In the genomic region with DNA sequence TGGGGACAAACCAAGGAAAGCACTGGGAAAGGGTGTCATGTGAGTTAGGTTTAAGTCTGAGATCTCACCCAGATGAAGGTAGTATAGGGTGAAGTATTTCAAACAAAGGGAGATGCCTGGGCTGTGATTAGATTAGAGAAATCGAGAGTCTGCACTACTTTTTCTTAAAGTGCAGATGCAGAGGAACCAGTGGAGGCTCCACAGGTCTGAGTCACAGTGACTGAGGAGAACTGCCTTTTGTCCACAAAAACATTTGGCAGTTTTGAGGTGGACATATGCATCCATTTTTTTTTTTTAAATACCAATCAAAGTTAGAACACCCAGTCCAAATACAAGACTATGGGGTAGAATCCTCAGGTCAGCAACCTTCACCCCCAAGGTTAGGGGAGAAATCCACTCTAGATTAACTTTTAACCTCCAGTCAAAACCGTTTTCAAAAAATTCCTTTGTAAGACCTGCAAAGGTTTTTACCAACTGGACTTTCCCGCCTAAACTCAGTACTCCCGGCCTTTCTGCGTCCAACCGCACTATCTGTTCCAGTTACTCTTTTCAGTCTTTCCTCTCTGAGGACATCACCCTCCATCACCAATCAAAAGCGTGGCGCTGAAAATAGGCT, we compare ENCODE assay signal across 8 mouse cellular contexts. TPM values are rescaled to one million over a fixed set of nuclear protein-coding genes. Genes with fewer than 3 reads are reported as not detected.
A peak's percentile ranks its signal among the peaks of the same experiment; 100 is the strongest.
DNase-seq lines count a peak whose midpoint lies in the region; ATAC-seq lines count a peak whose summit lies in the region.

No protein-coding gene starts in this region.

- H3K4me1 ChIP-seq in hindbrain, embryonic 13.5 days (replicated peaks), result peaks cover 33% of the 10 kb centered on the region
- peaks cover 28% of the 10 kb centered on the region for H3K4me1 ChIP-seq in midbrain, embryonic 12.5 days

- H3K36me3 ChIP-seq in hindbrain, embryonic 13.5 days, result 0 out of 2 replicates have a peak, but pooled peaks cover 5% of the 10 kb centered on the region
- peaks cover 4% of the 10 kb centered on the region; the same call in 1 of the 2 replicates for H3K36me3 ChIP-seq in midbrain, embryonic 12.5 days

- H3K4me3 ChIP-seq in hindbrain, embryonic 13.5 days, result peak overlapping the region; percentile 85
- H3K4me3 ChIP-seq in midbrain, embryonic 12.5 days, result peak overlapping the region; percentile 69

- no peaks in the 10 kb centered on the region for H3K27me3 ChIP-seq in hindbrain, embryonic 13.5 days
- H3K27me3 ChIP-seq in midbrain, embryonic 12.5 days, result no peaks in the 10 kb centered on the region

- peak; percentile 42 for DNase-seq in kidney, adult 18-20 months
- DNase-seq in kidney, postnatal 10 days, result no peak
- DNase-seq in Muller cell, postnatal 12 days (ENCODE audit: inconsistent ontology term), result peak; percentile 54
- no peak for DNase-seq in urinary bladder, postnatal 10 days (ENCODE audit: low spot score)
- DNase-seq in ovary, postnatal 36 days (ENCODE audit: low spot score), result no peak
- DNase-seq in frontal cortex, postnatal 10 days (ENCODE audit: low spot score in 2 of 2), result no peak

- peak overlapping the region; percentile 69 for H3K4me2 ChIP-seq in hindbrain, embryonic 13.5 days
- H3K4me2 ChIP-seq in midbrain, embryonic 12.5 days (replicated peaks), result peak overlapping the region; percentile 76

- peak overlapping the region; percentile 99 for H3K9ac ChIP-seq in hindbrain, embryonic 13.5 days
- peak overlapping the region; percentile 96 for H3K9ac ChIP-seq in midbrain, embryonic 12.5 days (replicated peaks)

- WGBS in hindbrain, embryonic 13.5 days, result 10% methylated on average over 8 of the region's 8 CpGs
- WGBS in midbrain, embryonic 12.5 days, result 10% methylated on average over 8 of the region's 8 CpGs

- H3K9me3 ChIP-seq in hindbrain, embryonic 13.5 days, result no peaks in the 10 kb centered on the region
- H3K9me3 ChIP-seq in midbrain, embryonic 12.5 days, result no peaks in the 10 kb centered on the region

- peak overlapping the region; percentile 100 for H3K27ac ChIP-seq in hindbrain, embryonic 13.5 days
- H3K27ac ChIP-seq in midbrain, embryonic 12.5 days (replicated peaks), result peak overlapping the region; percentile 100

- ATAC-seq in hindbrain, embryonic 13.5 days (ENCODE audit: low FRiP score), result no peak
- ATAC-seq in midbrain, embryonic 12.5 days (ENCODE audit: low FRiP score, low read depth), result no peak

RNA-seq across cellular contexts. Expression of a gene that starts 1.7 kb away (rescaled TPM):
- polyA plus RNA-seq in hindbrain, embryonic 13.5 days (2015; fragmentation: Nextera tagmentation; extraction: Ambion mirVana), result 13.2 and 13.8 TPM in 2 replicates
- 15.4 and 17.2 TPM in 2 replicates for polyA plus RNA-seq in midbrain, embryonic 12.5 days (2016; fragmentation: Nextera tagmentation; extraction: Ambion mirVana)

RNA-seq across cellular contexts. Expression of a gene that starts 1.8 kb away (rescaled TPM):
- 45.1 and 47.1 TPM in 2 replicates for polyA plus RNA-seq in hindbrain, embryonic 13.5 days (2015; fragmentation: Nextera tagmentation; extraction: Ambion mirVana)
- polyA plus RNA-seq in midbrain, embryonic 12.5 days (2016; fragmentation: Nextera tagmentation; extraction: Ambion mirVana), result 79.4 and 81.8 TPM in 2 replicates

RNA-seq across cellular contexts. Expression of a gene that starts 24.7 kb away (rescaled TPM):
- 0.67 and 0.81 TPM in 2 replicates for polyA plus RNA-seq in hindbrain, embryonic 13.5 days (2015; fragmentation: Nextera tagmentation; extraction: Ambion mirVana)
- polyA plus RNA-seq in midbrain, embryonic 12.5 days (2016; fragmentation: Nextera tagmentation; extraction: Ambion mirVana), result 0.59 and 0.85 TPM in 2 replicates

RNA-seq across cellular contexts. Expression of a gene that starts 43.3 kb away (rescaled TPM):
- polyA plus RNA-seq in hindbrain, embryonic 13.5 days (2015; fragmentation: Nextera tagmentation; extraction: Ambion mirVana), result 1.8 and 2.7 TPM in 2 replicates
- 1.8 TPM in 2 replicates for polyA plus RNA-seq in midbrain, embryonic 12.5 days (2016; fragmentation: Nextera tagmentation; extraction: Ambion mirVana)

RNA-seq across cellular contexts. Expression of a gene that starts 46.7 kb away (rescaled TPM):
- polyA plus RNA-seq in hindbrain, embryonic 13.5 days (2015; fragmentation: Nextera tagmentation; extraction: Ambion mirVana), result 0.26 and 0.38 TPM in 2 replicates
- polyA plus RNA-seq in midbrain, embryonic 12.5 days (2016; fragmentation: Nextera tagmentation; extraction: Ambion mirVana), result 0.08 and 0.22 TPM in 2 replicates

Comparison
In these comparisons a context has a peak if more than half of its experiments do, and no peak if none do; other contexts are left out.
1. DNase-seq: peak in kidney, adult 18-20 months (single experiment) and Muller cell, postnatal 12 days (single experiment); none in kidney, postnatal 10 days (single experiment), urinary bladder, postnatal 10 days (single experiment), ovary, postnatal 36 days (single experiment) and frontal cortex, postnatal 10 days (0 of 2).